ENCODE assay signal across 9 mouse cellular contexts in genomic region chr3:101599920-101600741, GRCm38 (mm10). TPM values are rescaled to one million over a fixed set of nuclear protein-coding genes. Genes with fewer than 3 reads are reported as not detected.
DNase-seq lines count a peak whose midpoint lies in the region; ATAC-seq lines count a peak whose summit lies in the region.
"Had no signal": no experiment of that assay in that cellular context is flagged by ENCODE, and none has a peak within 500 bp of the region (broad histone marks: within the 10 kb centered on the region; RNA-seq: fewer than 3 reads in every experiment).

No protein-coding gene starts in this region.

- WGBS in heart, embryonic 12.5 days = 6% methylated on average over 4 of the region's 4 CpGs
- WGBS in hindbrain, embryonic 13.5 days = 28% methylated on average over 4 of the region's 4 CpGs
- 37% methylated on average over 4 of the region's 4 CpGs for WGBS in midbrain, embryonic 13.5 days

- H3K4me2 ChIP-seq in heart, embryonic 12.5 days = peak overlapping the region; percentile 68
- H3K4me2 ChIP-seq in hindbrain, embryonic 13.5 days = peak overlapping the region; percentile 62
- H3K4me2 ChIP-seq in midbrain, embryonic 13.5 days (replicated peaks) = peak overlapping the region; percentile 72

- H3K36me3 ChIP-seq in heart, embryonic 12.5 days = no peaks in the 10 kb centered on the region; the same call in 1 of the 2 replicates
- H3K36me3 ChIP-seq in hindbrain, embryonic 13.5 days = no peaks in the 10 kb centered on the region
- no peaks in the 10 kb centered on the region for H3K36me3 ChIP-seq in midbrain, embryonic 13.5 days

- peaks cover 73% of the 10 kb centered on the region for H3K4me1 ChIP-seq in heart, embryonic 12.5 days (replicated peaks)
- peaks cover 83% of the 10 kb centered on the region for H3K4me1 ChIP-seq in hindbrain, embryonic 13.5 days (replicated peaks)
- peaks cover 77% of the 10 kb centered on the region for H3K4me1 ChIP-seq in midbrain, embryonic 13.5 days (replicated peaks)

- no peak for DNase-seq in heart, postnatal 25 days (ENCODE audit: low spot score)
- DNase-seq in Muller cell, postnatal 12 days (ENCODE audit: inconsistent ontology term) = peak; percentile 81
- DNase-seq in thymus, postnatal 10 days (ENCODE audit: low spot score in 2 of 2) = no peak
- no peak for DNase-seq in right cerebral cortex, adult 2 months (ENCODE audit: low spot score in 2 of 2)
- DNase-seq in cerebellum, postnatal 14 days = no peak

- peak overlapping the region; percentile 97 for H3K27ac ChIP-seq in heart, embryonic 12.5 days (ENCODE audit: poor library complexity, severe bottlenecking)
- H3K27ac ChIP-seq in hindbrain, embryonic 13.5 days = peak overlapping the region; percentile 13; the same call in 1 of the 2 replicates
- H3K27ac ChIP-seq in midbrain, embryonic 13.5 days = peak overlapping the region; percentile 47

- ATAC-seq in heart, embryonic 12.5 days (ENCODE audit: insufficient number of reproducible peaks, low FRiP score) = no peak
- ATAC-seq in hindbrain, embryonic 13.5 days (ENCODE audit: low FRiP score) = no peak
- no peak for ATAC-seq in midbrain, embryonic 13.5 days
- ATAC-seq: Patski had no signal

- H3K9me3 ChIP-seq in heart, embryonic 12.5 days (replicated peaks) = no peaks in the 10 kb centered on the region
- no peaks in the 10 kb centered on the region for H3K9me3 ChIP-seq in hindbrain, embryonic 13.5 days
- H3K9me3 ChIP-seq in midbrain, embryonic 13.5 days = no peaks in the 10 kb centered on the region

- no peaks in the 10 kb centered on the region for H3K27me3 ChIP-seq in heart, embryonic 12.5 days (replicated peaks)
- no peaks in the 10 kb centered on the region for H3K27me3 ChIP-seq in hindbrain, embryonic 13.5 days
- 0 out of 2 replicates have a peak, but pooled peaks cover 3% of the 10 kb centered on the region for H3K27me3 ChIP-seq in midbrain, embryonic 13.5 days
- H3K27me3 ChIP-seq: Patski had no signal

- H3K4me3 ChIP-seq in heart, embryonic 12.5 days = peak overlapping the region; percentile 88
- H3K4me3 ChIP-seq in hindbrain, embryonic 13.5 days = peak overlapping the region; percentile 15; the same call in 1 of the 2 replicates
- no peak overlapping the region for H3K4me3 ChIP-seq in midbrain, embryonic 13.5 days (replicated peaks)

- intact Hi-C loops in heart, postnatal 25 days (cut with DNase I) = no loop called here

- peak overlapping the region; percentile 95 for H3K9ac ChIP-seq in heart, embryonic 12.5 days
- H3K9ac ChIP-seq in hindbrain, embryonic 13.5 days = peak overlapping the region; percentile 39
- H3K9ac ChIP-seq in midbrain, embryonic 13.5 days (replicated peaks) = 0 out of 2 replicates have a peak overlapping the region, but pooled peaks have one; percentile 36

RNA-seq across cellular contexts. Expression of gene Atp1a1, which starts 4.4 kb away (rescaled TPM):
- 277 and 294 TPM in 2 replicates for polyA plus RNA-seq in heart, embryonic 12.5 days (2016; fragmentation: Nextera tagmentation; extraction: Ambion mirVana)
- 100 to 1,000 TPM; 660 to 766 TPM for total RNA-seq in heart, postnatal 25 days (2021)
- 44.2 and 50.4 TPM in 2 replicates for polyA plus RNA-seq in hindbrain, embryonic 13.5 days (2015; fragmentation: Nextera tagmentation; extraction: Ambion mirVana)
- 37.8 and 40.6 TPM in 2 replicates for polyA plus RNA-seq in midbrain, embryonic 13.5 days (2015; fragmentation: Nextera tagmentation; extraction: Ambion mirVana)

Comparison
In these comparisons a context has a peak if more than half of its experiments do, and no peak if none do; other contexts are left out.
1. H3K27ac ChIP-seq: peak in every context shown above with its lines; median percentile 97 in heart, embryonic 12.5 days; 47 in midbrain, embryonic 13.5 days; 13 in hindbrain, embryonic 13.5 days.
2. H3K9ac ChIP-seq: peak in every context shown above with its lines; median percentile 95 in heart, embryonic 12.5 days; 39 in hindbrain, embryonic 13.5 days; 36 in midbrain, embryonic 13.5 days.